Mouse (Mus musculus) small intestine, adult 2 months (tissue): ENCODE measurements around the gene Sdhaf1.

Experiments used
- CTCF ChIP-seq: fragments of 200-500 bp; IDR thresholded peaks from 2 replicates; pipeline ENCODE4 v1.5.1; 2012; ENCODE audit warnings: low read depth, mild to moderate bottlenecking, control low read depth, inconsistent platforms, low read length, moderate library complexity, mixed read lengths; ENCODE audit not compliant: insufficient replicate concordance, insufficient read length; ENCODE audit errors: extremely low read depth
- POLR2A ChIP-seq: fragments of 200-500 bp; IDR thresholded peaks from 2 replicates; pipeline ENCODE4 v1.6.1; 2012; ENCODE audit warnings: low read depth, mild to moderate bottlenecking, control low read depth, inconsistent platforms, low read length, moderate library complexity

DNA sequence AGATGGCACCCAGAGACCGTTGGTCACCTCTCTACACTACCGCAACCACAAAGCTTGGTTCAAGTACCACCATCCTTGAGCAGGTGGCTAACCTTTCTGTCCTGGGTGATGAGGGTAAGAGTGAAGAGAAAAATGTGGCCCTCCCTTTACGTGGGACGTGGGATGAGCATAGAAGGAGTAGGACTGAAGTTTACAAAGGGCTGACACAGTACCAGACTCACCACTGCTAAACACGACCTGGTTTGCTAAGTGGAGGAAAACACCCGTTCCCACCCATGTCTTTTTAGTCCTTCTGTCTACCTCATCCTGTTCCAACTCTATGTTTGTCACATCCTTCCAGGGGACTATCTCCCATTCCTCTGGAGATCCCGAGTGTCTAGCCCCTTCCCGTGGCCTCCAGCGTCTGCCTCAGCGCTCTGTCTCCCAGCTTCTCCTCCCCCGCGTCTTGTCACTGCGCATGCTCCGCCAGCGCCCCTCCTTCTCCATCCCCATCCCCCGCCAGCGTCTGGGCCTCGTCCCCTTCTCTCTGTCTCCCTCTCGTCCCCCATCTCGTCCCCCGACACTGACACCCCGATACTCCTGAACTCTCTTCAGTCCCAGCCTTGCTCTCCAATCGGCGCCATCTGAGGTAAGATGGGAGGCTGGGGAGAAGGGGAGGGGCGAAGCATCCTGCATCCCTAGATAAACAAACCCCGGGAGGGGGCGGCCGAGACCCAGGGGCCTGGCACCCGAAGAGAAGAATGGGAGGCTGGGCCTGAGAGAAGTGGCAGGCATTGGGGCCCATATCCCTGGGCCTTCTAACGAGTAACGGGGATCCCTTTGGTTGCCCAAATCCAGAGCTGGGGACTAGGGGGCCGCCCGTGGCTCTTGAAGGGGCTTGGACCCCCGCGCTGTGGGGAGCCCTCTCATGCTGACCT is 32.2 kb downstream of the Sdhaf1 start, which contains the start of gene Clip3:
- TF ChIP-seq CTCF (no peak), POLR2A (no peak)
